Mouse (Mus musculus): ENCODE results near the gene Scgb1a1.

Scgb1a1 gene

DNA sequence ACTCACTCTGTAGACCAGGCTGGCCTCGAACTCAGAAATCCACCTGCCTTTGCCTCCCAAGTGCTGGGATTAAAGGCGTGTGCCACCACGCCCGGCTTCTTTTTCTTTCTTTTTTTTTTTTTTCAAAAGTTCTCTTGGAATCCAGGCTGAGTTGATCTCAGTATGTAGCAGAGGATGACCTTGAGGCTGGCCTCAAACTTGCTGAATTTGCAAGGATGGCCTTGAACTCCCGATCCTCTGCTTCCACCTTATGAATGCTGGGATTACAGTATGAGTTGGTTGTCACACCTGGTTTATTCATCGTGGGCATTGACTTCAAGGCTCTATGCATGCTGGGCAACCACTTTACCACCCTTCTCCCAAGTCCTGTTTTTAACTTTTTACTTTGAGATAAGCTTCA lies 47.1 kb downstream of the Scgb1a1 start:
- no peak for DNase-seq

GRCm38 (mm10) chr19:9039928-9040327 lies 47.8 kb downstream of the Scgb1a1 start:
- no peak for DNase-seq

GRCm38 (mm10) chr19:9039266-9039665 lies 48.5 kb downstream of the Scgb1a1 start:
- DNase-seq = no peak

GRCm38 (mm10) chr19:9038136-9038535 lies 49.6 kb downstream of the Scgb1a1 start:
- no peak for DNase-seq

DNA sequence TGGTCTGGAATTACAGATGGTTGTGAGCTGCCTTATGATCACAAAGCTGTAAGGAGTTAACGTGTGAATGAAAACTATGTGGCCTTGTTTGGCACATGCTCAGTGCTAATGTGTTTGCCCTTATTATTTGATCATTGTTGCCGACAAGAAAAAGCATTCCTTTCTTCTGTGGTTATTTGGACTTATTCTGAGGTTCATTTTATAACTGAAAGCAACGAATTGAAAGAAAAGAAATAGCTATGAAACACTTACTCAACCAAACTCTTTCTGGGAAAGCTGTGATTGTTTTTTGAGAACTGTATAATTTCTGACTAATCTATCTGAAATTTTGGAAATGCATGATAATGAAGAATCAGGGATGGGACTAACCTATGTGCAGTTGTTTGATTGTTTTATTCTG lies 52.7 kb downstream of the Scgb1a1 start:
- DNase-seq = no peak

DNA sequence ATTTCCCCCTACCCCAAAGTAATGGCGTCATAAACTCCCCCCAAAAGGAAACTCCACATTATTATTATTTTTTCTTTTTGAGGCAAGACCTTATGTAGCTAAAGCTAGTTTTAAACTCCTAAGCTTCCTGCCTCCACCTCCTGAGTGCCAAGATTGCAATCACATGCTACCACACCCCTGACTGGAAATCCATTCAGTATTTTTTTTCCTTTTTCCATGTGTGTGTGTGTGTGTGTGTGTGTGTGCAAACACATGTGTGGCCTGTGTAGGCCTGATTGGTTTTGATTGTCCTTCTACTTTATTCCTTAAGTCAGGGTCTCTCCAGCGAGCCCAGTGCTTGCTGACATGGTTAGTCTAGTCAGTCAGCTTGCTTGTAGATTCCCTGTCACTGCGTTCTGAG lies 53.3 kb downstream of the Scgb1a1 start:
- no peak for DNase-seq
